In the genomic region with DNA sequence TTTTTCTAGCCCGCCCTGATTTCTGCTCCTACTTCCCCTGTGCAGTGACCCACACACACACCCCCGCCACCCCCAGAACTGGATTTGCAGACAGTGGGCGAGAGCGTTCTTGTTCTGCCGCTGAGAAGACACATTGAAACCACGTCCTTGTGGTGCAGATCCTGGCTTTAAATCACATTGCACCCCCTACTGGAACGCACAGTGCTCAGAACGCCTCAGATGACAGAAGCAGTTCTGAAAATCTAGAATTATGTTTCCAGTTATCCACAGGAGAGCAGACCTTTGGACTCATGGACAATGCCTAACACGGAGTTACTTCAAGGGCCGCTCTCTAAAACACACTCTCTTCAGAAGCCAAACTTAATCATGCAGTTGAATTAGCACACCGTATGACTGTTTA, we compare ENCODE assay signal across 10 mouse cellular contexts. TPM values are rescaled to one million over a fixed set of nuclear protein-coding genes. Genes with fewer than 3 reads are reported as not detected.
DNase-seq lines count a peak whose midpoint lies in the region; ATAC-seq and TF ChIP-seq lines count a peak whose summit lies in the region.
"Had no signal": no experiment of that assay in that cellular context is flagged by ENCODE, and none has a peak within 500 bp of the region (broad histone marks: within the 10 kb centered on the region; RNA-seq: fewer than 3 reads in every experiment).

No protein-coding gene starts in this region.

- TF ChIP-seq POLR2A in lung, adult 2 months (IDR thresholded peaks at IDR 0.05; ENCODE audit: borderline replicate concordance, extremely low read depth, low read depth, low read length): no peak

- no peak overlapping the region for H3K4me3 ChIP-seq in lung, adult 2 months (replicated peaks; ENCODE audit: extremely low read depth, low read depth, low read length)
- H3K4me3 ChIP-seq in hindbrain, postnatal 0 days (ENCODE audit: low read length): no peak overlapping the region
- H3K4me3 ChIP-seq in neural tube, embryonic 14.5 days (ENCODE audit: low read depth, low read length): no peak overlapping the region
- H3K4me3 ChIP-seq: midbrain, embryonic 12.5 days had no signal

- no peak overlapping the region for H3K9ac ChIP-seq in hindbrain, postnatal 0 days (replicated peaks; ENCODE audit: low read length)
- H3K9ac ChIP-seq in neural tube, embryonic 14.5 days (replicated peaks; ENCODE audit: low read depth, low read length): no peak overlapping the region
- H3K9ac ChIP-seq: midbrain, embryonic 12.5 days had no signal

- no peak overlapping the region for H3K27ac ChIP-seq in hindbrain, postnatal 0 days
- no peak overlapping the region for H3K27ac ChIP-seq in neural tube, embryonic 14.5 days (ENCODE audit: low read depth, low read length)
- H3K27ac ChIP-seq: midbrain, embryonic 12.5 days had no signal

- 37% methylated on average over 11 of the region's 11 CpGs for WGBS in lung, adult 2 months
- WGBS in hindbrain, postnatal 0 days: 32% methylated on average over 11 of the region's 11 CpGs
- WGBS in neural tube, embryonic 14.5 days: 32% methylated on average over 11 of the region's 11 CpGs

- H3K27me3 ChIP-seq in hindbrain, postnatal 0 days (ENCODE audit: insufficient read depth, low read length): no peaks in the 10 kb centered on the region
- H3K27me3 ChIP-seq in neural tube, embryonic 14.5 days (ENCODE audit: control insufficient read depth, insufficient read depth, low read length): no peaks in the 10 kb centered on the region
- H3K27me3 ChIP-seq: midbrain, embryonic 12.5 days had no signal

- TF ChIP-seq CTCF in lung, adult 2 months (IDR thresholded peaks at IDR 0.05; ENCODE audit: insufficient read depth, low read length): 0 out of 2 replicates have a peak, but pooled peaks have one; percentile 18
- peak; percentile 75 for TF ChIP-seq CTCF in hindbrain, postnatal 0 days (IDR thresholded peaks at IDR 0.05; ENCODE audit: low read depth)

- H3K9me3 ChIP-seq in hindbrain, postnatal 0 days (ENCODE audit: low read length): no peaks in the 10 kb centered on the region
- no peaks in the 10 kb centered on the region for H3K9me3 ChIP-seq in neural tube, embryonic 14.5 days (ENCODE audit: control insufficient read depth, low read length)
- H3K9me3 ChIP-seq: midbrain, embryonic 12.5 days had no signal

- ATAC-seq in hindbrain, postnatal 0 days: 0 out of 2 replicates have a peak, but pooled peaks have one; percentile 35
- 0 out of 2 replicates have a peak, but pooled peaks have one; percentile 4 for ATAC-seq in neural tube, embryonic 14.5 days (ENCODE audit: low read depth)
- ATAC-seq in inflammation-experienced regulatory T-cells, adult 6 months: no peak

- DNase-seq in adrenal gland, postnatal 10 days: peak; percentile 32
- no peak for DNase-seq in adrenal gland, postnatal 25 days
- DNase-seq in lung, adult 2 months: no peak
- DNase-seq in lung, adult 18-20 months: no peak
- DNase-seq in hindbrain, postnatal 0 days (ENCODE audit: low spot score): peak; percentile 77
- DNase-seq in spleen, postnatal 4 days (ENCODE audit: low spot score in 2 of 2): no peak

- peak overlapping the region; percentile 27 for H3K4me2 ChIP-seq in hindbrain, postnatal 0 days (ENCODE audit: low read depth, low read length)
- no peak overlapping the region; the same call in 1 of the 2 replicates for H3K4me2 ChIP-seq in neural tube, embryonic 14.5 days (ENCODE audit: low read depth, low read length)
- H3K4me2 ChIP-seq: midbrain, embryonic 12.5 days had no signal

- no peaks in the 10 kb centered on the region for H3K36me3 ChIP-seq in hindbrain, postnatal 0 days (ENCODE audit: insufficient read depth, low read length)
- H3K36me3 ChIP-seq in neural tube, embryonic 14.5 days (ENCODE audit: control insufficient read depth, insufficient read depth, low read length): no peaks in the 10 kb centered on the region
- H3K36me3 ChIP-seq: midbrain, embryonic 12.5 days had no signal

- no peaks in the 10 kb centered on the region for H3K4me1 ChIP-seq in lung, adult 2 months (ENCODE audit: control insufficient read depth, insufficient read depth, low read length)
- no peaks in the 10 kb centered on the region for H3K4me1 ChIP-seq in hindbrain, postnatal 0 days (ENCODE audit: insufficient read depth, low read length)
- no peaks in the 10 kb centered on the region for H3K4me1 ChIP-seq in neural tube, embryonic 14.5 days (ENCODE audit: control insufficient read depth, insufficient read depth, low read length)
- H3K4me1 ChIP-seq: midbrain, embryonic 12.5 days had no signal

RNA-seq across cellular contexts. Expression of gene Edrf1, which starts 16.6 kb away (rescaled TPM):
- 10 to 100 TPM; 15.7 to 18.9 TPM for total RNA-seq in adrenal gland, postnatal 10 days (2021)
- total RNA-seq in adrenal gland, postnatal 25 days (2021): 20.7 and 22.8 TPM in 2 replicates
- polyA plus RNA-seq in lung, adult 2 months (2012; rRNA removed): 6.4 and 9.1 TPM in 2 replicates
- total RNA-seq in hindbrain, postnatal 0 days (2014; rRNA removed): 13.5 and 20.5 TPM in 2 replicates
- 8.6 and 8.7 TPM in 2 replicates for polyA plus RNA-seq in hindbrain, postnatal 0 days (2015; fragmentation: Nextera tagmentation; extraction: Ambion mirVana)
- polyA plus RNA-seq in neural tube, embryonic 14.5 days (2014; fragmentation: Nextera tagmentation; extraction: Ambion mirVana): 22.6 and 24.5 TPM in 2 replicates
- 10 to 100 TPM; 11.4 to 17.6 (median 15.3) TPM for polyA plus RNA-seq in inflammation-experienced regulatory T-cells, adult 6 months (2017; shearing (Covaris generic))

RNA-seq across cellular contexts. Expression of gene Tex36, which starts 18.8 kb away (rescaled TPM):
- total RNA-seq in adrenal gland, postnatal 10 days (2021): not detected
- not detected in 2 replicates for total RNA-seq in adrenal gland, postnatal 25 days (2021)
- not detected in 2 replicates for polyA plus RNA-seq in lung, adult 2 months (2012; rRNA removed)
- total RNA-seq in hindbrain, postnatal 0 days (2014; rRNA removed): not detected in 2 replicates
- 0.25 TPM in 1 of 2 replicates, not detected in the other for polyA plus RNA-seq in hindbrain, postnatal 0 days (2015; fragmentation: Nextera tagmentation; extraction: Ambion mirVana)
- not detected in 2 replicates for polyA plus RNA-seq in neural tube, embryonic 14.5 days (2014; fragmentation: Nextera tagmentation; extraction: Ambion mirVana)
- not detected for polyA plus RNA-seq in inflammation-experienced regulatory T-cells, adult 6 months (2017; shearing (Covaris generic))
- polyA plus RNA-seq: C2C12; midbrain, embryonic 12.5 days had no signal

RNA-seq across cellular contexts. Expression of gene Mmp21, which starts 59.1 kb away (rescaled TPM):
- not detected for total RNA-seq in adrenal gland, postnatal 10 days (2021)
- not detected in 2 replicates for total RNA-seq in adrenal gland, postnatal 25 days (2021)
- not detected in 2 replicates for polyA plus RNA-seq in lung, adult 2 months (2012; rRNA removed)
- total RNA-seq in hindbrain, postnatal 0 days (2014; rRNA removed): 0.11 TPM in 1 of 2 replicates, not detected in the other
- 0.10 TPM in 1 of 2 replicates, not detected in the other for polyA plus RNA-seq in hindbrain, postnatal 0 days (2015; fragmentation: Nextera tagmentation; extraction: Ambion mirVana)
- 0.15 TPM in 1 of 2 replicates, not detected in the other for polyA plus RNA-seq in neural tube, embryonic 14.5 days (2014; fragmentation: Nextera tagmentation; extraction: Ambion mirVana)
- not detected for polyA plus RNA-seq in inflammation-experienced regulatory T-cells, adult 6 months (2017; shearing (Covaris generic))
- polyA plus RNA-seq: C2C12; midbrain, embryonic 12.5 days had no signal

Comparison
In these comparisons a context has a peak if more than half of its experiments do, and no peak if none do; other contexts are left out.
1. DNase-seq: peak in adrenal gland, postnatal 10 days (single experiment) and hindbrain, postnatal 0 days (single experiment); none in adrenal gland, postnatal 25 days (single experiment), lung, adult 2 months (single experiment), lung, adult 18-20 months (0 of 2) and spleen, postnatal 4 days (0 of 2).